Mouse (Mus musculus) layer of hippocampus, adult 9-10 months (tissue): ENCODE data around the gene Cxcl15.
"Not testable (repeated sequence)": the region's sequence is repeated elsewhere in the genome, so short reads cannot be mapped to it uniquely, and the experiment has no call there.

Experiments
- DNase-seq: peaks from one replicate; pipeline ENCODE4 v3.0.0; 2022; ENCODE audit warnings: low spot score

Gene Cxcl15

DNA sequence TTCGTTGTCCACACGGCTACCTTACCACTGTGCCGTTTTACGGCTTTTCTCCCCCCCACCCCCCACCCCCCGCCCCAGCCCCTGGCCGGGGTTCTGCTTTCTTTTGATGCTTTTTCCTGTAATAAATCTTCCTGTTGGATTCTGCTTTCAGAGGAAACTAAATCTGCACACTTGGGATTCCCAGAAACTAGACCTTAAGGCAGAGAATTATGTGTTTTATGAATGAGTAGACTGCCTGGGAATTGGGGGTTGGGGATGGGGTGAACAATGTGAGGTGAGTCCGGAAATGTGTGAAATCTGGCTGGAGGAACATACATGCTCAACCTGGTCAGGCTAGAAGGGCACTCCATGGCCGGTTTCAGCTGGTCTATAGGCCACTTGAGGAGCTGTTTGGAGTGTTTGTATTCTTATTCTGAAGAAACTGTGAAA, 4.2 kb upstream of the Cxcl15 start:
- DNase-seq, result no peak

DNA sequence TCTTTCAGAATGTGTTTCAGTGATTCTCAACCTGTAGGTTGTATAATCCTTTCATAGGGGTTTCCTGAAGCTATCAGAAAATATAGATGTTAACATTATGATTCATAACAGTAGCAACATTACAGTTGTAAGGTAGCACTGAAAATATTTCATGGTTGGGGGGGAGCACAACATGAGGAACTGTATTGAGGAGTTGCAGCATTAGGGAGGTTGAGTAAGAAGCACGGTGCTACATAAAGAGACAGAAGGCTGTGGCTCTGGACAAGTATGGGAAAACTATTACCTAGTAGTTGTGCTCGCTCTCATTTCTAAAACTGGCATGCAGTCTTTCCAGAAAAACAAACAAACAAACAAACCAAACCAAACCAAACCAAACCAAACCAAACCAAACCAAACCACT, 1.1 kb downstream of the Cxcl15 start:
- not testable (repeated sequence) for DNase-seq

DNA sequence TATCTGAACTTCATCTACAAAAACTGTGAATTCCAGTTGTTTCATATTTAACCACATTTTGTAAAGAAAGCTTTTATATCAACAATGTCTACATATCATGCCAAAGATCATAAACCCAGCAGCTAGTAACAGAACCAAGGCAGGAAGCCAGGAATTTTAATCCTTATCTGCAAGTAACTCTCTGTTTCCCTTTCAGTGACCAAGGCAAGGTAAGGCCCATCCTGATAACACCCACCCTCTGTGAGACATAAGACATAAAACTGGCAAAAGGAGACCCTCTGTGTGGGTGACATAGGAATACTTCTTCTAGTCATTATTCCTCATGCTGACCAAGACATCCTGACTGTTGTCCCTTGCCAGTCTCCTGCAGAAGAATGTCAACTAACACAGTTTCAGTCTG, 10.2 kb downstream of the Cxcl15 start:
- DNase-seq, result no peak

DNA sequence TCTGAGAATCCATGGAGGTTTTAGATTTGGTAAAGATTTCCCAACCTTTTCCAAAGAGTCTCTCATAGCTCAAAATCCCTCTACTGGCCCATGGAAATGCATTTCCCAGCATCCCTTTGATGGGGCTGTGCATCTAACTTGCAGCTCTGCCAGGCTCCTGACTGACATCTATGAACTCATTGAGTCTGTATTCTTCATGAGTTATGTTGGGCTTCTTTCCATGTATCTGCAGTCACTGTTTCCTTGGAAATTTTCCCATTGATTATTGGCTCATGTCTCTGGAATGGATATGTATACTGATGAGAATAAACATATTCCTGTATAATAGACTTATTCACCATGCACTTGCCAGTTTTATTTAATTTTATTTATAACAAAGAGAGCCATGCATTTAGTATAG, 11.7 kb downstream of the Cxcl15 start:
- DNase-seq, result no peak

DNA sequence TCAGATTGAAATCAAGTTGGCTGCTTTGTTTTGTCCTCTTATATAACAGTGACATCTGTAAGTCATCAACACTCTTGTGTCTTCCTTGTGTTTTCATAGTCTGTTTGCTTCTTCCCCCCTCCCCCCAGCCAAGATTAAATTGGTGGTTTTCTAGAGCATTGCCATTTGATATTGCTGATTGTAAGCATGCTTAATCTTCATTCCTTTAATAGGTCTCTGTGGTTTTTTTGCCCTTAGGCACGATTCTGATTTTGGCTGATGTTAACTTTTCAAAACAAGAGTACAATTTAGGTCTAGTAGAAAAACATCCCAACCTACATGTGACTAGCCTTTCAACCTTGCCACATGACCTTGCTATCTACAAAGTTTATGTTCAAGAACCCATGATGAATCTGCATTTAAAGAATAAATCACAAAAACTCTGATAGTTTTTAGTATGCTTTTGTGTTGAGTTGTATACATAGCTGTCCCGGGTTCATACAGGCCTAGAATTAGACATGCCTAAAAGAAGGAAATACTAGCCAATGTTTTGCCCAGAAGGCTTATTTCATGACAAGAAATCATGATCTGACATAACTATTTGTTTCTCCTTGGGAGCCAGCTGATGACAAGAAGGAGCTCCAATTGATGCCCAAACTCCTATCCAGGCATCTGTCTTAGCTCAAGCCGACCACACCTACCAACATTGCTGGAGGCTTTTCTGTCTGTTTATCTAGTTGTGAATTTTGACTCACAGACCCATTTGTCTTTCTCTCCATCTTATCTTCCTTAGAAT, 13.0 kb downstream of the Cxcl15 start:
- no peak for DNase-seq

DNA sequence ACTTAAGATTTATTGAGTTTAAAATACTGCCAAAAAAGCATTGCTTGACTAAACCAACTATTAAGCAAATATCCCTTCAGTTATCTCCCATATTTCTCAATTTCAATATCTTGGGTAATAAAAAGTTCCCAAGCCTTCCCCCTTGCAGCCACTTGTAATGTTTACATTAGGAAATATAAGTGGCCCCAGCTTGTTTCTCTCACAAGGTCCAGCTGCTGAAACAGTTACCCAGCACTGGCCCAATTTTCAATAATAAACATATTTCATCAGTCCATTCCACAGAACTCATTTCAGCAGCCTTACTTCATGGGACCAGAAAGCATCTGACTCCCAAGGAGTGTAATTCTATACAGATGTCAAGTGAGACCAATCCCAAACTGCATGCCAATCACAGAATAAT, 25.4 kb downstream of the Cxcl15 start:
- DNase-seq, result no peak

DNA sequence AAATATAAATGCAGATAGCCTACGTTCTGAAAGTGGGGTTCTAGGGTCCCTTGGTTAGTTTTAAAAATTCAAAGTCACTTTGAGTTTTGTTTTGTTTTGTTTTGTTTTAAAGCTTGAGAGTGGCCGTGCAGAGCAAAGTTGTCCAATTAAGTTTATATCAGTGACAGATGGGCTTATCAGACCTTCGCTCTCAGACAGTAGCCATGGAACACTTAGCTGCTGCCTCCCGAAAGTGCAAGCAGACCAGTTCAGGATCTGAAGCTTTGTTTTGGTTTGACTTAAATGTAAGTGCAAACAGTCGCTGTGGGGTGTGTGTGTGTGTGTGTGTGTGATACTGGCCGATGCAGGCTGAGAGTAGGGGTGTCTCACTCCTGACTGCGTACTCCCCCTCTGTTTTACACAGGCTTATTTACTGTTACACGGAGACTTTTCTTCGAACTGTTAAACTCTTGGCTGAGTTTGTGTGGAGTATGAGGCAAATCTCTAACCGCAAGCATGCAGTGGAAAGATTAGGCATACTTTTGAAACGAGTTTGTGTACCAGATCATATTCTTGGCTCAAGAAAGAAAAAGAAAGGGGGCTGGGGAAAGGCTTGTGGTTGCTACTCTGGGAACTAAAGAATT, 37.9 kb downstream of the Cxcl15 start:
- no peak for DNase-seq

DNA sequence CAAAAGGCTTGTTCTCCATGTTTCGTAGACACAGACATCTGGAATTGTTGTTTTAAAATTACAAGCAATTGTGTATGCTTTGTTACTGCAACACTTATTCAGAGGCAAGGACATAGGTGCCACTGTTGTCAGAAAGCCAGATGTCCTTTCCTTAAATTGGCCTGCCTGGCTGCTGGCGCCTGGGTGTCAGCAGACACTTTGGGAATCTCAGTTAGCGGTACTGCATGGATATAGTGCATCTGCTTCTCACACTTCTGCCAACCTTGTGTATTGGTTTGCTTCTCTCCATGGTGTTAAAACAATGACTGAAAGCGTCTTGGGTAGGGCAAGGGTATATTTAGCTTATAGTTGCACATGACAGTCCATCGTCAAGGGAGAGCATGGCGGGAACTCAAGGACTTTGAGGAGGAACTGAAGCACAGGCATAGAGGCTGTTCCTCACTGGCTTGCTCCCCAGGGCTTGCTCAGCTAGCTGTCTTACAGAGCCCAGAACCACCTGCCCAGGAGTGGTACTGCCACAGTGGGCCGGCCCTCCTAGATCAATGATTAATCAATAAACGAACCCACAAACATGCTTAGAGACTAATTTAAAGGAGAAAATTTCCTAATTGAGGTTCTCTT, 38.5 kb downstream of the Cxcl15 start:
- DNase-seq, result no peak

DNA sequence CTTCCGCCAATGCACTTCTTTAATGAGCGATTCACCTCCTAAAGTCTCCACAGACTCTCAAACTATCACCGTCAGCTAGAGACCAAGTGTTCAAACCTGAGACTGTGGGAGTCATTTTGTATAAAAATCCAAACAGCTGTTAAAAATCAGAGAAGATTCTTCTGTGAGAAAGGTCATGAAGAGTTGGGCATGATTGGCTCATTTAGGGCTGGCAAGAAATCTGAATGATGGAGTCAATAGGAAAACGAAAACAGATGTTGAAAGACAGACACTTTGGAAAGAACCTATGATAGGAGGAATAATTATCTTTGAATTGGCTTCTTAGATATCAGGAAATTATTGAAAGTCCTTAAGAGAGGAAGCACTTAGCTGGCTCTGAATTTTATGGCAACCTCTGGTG, 40.1 kb downstream of the Cxcl15 start:
- DNase-seq, result no peak

DNA sequence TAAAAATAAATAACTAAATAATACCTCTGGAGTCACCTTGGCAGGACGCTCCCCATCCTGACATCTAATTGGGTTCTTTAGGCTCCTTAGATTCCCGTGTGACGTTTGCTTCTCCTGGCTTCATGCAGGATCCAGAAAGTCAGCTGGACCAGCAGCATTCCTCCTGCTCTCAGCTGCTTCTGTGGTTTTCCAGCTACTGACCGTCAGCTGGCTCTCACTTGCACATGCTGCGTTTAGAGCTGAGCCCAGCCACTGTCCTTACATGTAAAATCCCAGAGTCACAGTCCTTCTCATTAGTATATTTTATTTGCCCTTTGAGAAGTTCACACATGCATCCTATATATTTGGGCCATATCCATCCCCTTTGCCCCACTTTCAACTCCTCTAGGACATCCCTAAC, 44.2 kb downstream of the Cxcl15 start:
- no peak for DNase-seq

DNA sequence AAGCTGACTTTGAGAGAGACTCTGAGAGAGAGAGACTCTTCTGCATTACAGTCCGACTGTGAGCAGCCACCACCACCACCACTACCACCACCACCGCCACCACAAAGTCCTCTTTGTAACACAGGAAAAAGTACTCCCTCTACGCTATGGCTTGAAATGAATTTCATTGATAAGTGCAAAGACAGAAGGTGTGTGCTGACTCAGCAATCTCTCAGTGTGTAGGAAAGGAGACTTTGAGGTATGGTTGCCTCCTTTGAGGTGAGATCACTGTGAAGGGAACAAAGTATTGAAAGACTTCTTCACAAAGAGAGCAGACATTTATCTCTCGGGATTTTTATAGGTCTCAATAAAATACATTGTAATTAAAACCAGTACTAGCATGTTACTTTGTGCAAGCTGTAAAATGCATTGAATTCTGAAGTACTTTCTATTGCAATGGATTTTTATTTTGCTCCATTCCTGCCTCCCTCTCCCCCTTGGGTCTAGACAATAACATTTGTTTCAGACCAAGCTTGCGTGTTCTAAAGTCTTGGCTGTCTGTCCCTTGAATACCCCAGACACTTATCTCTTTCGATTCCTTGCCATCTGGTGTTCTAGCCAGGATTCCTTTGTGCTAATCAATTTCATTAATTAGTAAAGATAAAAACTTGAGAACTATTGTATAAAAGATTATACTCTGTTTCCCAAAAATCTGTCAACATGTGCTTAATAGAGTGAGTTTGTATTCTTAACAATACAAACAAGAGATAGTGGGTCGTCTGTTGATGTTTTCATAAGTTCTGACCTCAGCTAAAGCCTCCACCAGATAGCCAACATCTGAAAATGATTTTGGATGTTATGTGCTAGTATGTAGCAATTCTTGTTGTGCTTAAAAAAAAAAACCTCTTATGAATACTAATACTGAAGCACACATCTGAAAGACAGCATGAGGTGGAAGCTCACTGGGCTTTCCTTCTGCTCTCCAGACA, 46.9 kb downstream of the Cxcl15 start:
- DNase-seq, result no peak

DNA sequence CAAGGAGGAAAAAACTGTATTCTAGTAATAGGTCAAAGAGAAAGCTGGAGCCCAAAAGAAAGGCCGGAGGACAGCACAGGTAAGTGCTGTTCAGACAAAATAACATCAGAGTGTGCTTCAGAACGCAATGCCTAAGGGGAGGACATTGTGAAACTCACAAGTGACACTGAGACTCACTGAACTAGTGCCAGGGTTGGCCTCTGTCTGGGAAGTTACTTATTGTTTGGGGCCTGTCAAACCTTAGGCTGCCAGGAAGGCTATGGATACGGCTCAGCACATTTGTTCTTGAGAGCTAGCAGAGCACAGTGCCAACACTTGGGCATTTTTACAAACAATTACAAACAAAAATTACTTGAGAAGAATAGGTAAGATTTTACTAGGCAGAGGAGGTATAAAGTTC, 49.6 kb downstream of the Cxcl15 start:
- no peak for DNase-seq

DNA sequence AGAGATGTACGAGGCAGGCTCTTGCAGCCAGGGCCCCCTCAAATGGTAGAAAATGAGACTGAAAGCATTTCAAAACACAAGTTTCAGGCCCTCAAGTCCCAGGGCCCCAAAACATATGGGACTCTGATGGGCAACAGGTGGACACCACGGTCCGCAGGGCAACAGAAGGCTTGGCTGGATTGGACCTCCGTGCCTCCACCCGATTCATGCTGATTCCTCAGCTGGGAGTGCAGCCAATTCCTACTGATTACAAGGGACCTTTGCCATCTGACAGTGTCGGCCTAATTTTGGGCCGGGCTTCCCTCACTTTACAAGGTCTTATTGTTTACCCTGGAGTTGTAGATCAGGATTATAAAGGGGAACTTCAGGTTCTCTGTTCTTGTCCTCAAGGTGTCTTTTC, 55.8 kb downstream of the Cxcl15 start:
- not testable (repeated sequence) for DNase-seq

DNA sequence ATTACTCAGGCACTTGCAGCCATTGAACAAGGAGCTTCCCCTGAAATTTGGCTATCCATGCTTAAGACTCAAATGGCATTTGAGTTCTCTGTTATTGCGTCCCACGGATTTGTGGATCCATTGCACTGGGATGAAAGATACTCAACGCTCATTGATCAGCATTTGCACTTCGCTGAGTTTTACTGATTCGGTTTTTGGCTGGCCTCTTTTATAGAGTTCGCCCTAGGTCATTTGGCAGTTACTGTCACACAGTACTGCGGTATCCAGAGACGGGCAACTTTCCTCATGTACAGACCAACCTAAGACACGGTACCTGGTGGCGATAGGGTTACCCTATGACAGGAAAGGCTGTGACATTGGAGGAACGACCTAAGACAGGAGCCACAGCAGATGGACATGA, 57.1 kb downstream of the Cxcl15 start:
- DNase-seq, result not testable (repeated sequence)
